Mouse (Mus musculus): ENCODE measurements at regions not wholly inside any gene's neighbourhood (a gene's known extent, or its start where the extent isn't known, plus 50 kb on each side); places are given as distances from the start of the nearest gene placed in this dataset.
"Not testable (repeated sequence)": the region's sequence is repeated elsewhere in the genome, so short reads cannot be mapped to it uniquely, and the experiment has no call there.

GRCm38 (mm10) chr3:59563486-59564006 is 166.0 kb upstream of the Gm5538 start:
- not testable (repeated sequence) for DNase-seq

GRCm38 (mm10) chr3:59542621-59543020 is 187.0 kb upstream of the Gm5538 start:
- DNase-seq, result no peak

GRCm38 (mm10) chr3:59540547-59540946 is 189.0 kb upstream of the Gm5538 start:
- not testable (repeated sequence) for DNase-seq

- not testable (repeated sequence) for DNase-seq
Measured at GRCm38 (mm10) chr3:59539893-59540292, 189.7 kb upstream of the Gm5538 start.

GRCm38 (mm10) chr3:59531311-59531834 is 187.2 kb upstream of the Igsf10 start:
- no peak for DNase-seq

- no peak for DNase-seq
Measured at GRCm38 (mm10) chr3:59530592-59531310, 186.6 kb upstream of the Igsf10 start.

GRCm38 (mm10) chr3:59520766-59521165 is 176.6 kb upstream of the Igsf10 start:
- no peak for DNase-seq

- DNase-seq, result no peak
Measured at GRCm38 (mm10) chr3:59478095-59478494, 133.9 kb upstream of the Igsf10 start.

- DNase-seq, result no peak
Measured at GRCm38 (mm10) chr3:59477441-59478061, 133.4 kb upstream of the Igsf10 start.

- DNase-seq, result no peak
Measured at GRCm38 (mm10) chr3:59468956-59469355, 124.8 kb upstream of the Igsf10 start.

GRCm38 (mm10) chr3:59462341-59463158 is 118.4 kb upstream of the Igsf10 start:
- DNase-seq, result no peak

- no peak for DNase-seq
Measured at GRCm38 (mm10) chr3:59456938-59457337, 112.7 kb upstream of the Igsf10 start.

GRCm38 (mm10) chr3:59451084-59451483 is 106.9 kb upstream of the Igsf10 start:
- DNase-seq, result no peak

GRCm38 (mm10) chr3:59423621-59424020 is 79.4 kb upstream of the Igsf10 start:
- no peak for DNase-seq

- DNase-seq, result peak; percentile 53
Measured at GRCm38 (mm10) chr3:59409131-59409530, 64.9 kb upstream of the Igsf10 start.

- no peak for DNase-seq
Measured at GRCm38 (mm10) chr3:59406035-59406434, 61.8 kb upstream of the Igsf10 start.

- DNase-seq, result peak; percentile 81
Measured at GRCm38 (mm10) chr3:59401856-59402255, 57.7 kb upstream of the Igsf10 start.

GRCm38 (mm10) chr3:59401425-59401824 is 57.2 kb upstream of the Igsf10 start:
- no peak for DNase-seq

All from lung, postnatal 36 days (tissue).